Mouse (Mus musculus) cortical plate, adult 2 months (tissue): ENCODE data around the gene Ttll12.

Source experiments
- CTCF ChIP-seq: fragments of 200-500 bp; IDR thresholded peaks from 2 replicates; pipeline ENCODE4 v1.5.1; 2011; ENCODE audit warnings: mild to moderate bottlenecking, control low read depth, low read length; ENCODE audit not compliant: insufficient read depth; ENCODE audit errors: extremely low read depth
- POLR2A ChIP-seq: fragments of 200-500 bp; IDR thresholded peaks from 2 replicates; pipeline ENCODE4 v1.6.1; 2011; ENCODE audit warnings: mild to moderate bottlenecking, low read length, control low read depth; ENCODE audit not compliant: insufficient read depth; ENCODE audit errors: extremely low read depth

- TF ChIP-seq CTCF (no peak), POLR2A (no peak)
These were observed 66.1 kb downstream of the Ttll12 start for GRCm38 (mm10) chr15:83528892-83529291.
